Mouse (Mus musculus) adrenal gland, postnatal 25 days (tissue): ENCODE data around the gene Osbpl8. TPM values are rescaled to one million over a fixed set of nuclear protein-coding genes. Genes with fewer than 3 reads are reported as not detected.
"Not testable (repeated sequence)": the region's sequence is repeated elsewhere in the genome, so short reads cannot be mapped to it uniquely, and the experiment has no call there.

Experiments used
- DNase-seq: peaks from one replicate; pipeline ENCODE4 v3.0.0; 2021; ENCODE audit warnings: mixed read lengths
- long read RNA-seq: library from polyadenylated mRNA; stranded (forward); transcript quantifications from one replicate; pipeline ENCODE4 v2.0.0, GENCODE M21; 2021
- total RNA-seq: library from RNA; stranded (reverse); gene quantifications from 2 replicates; pipeline ENCODE4 v1.2.3, GENCODE M21; 2021

The Osbpl8 gene
- total RNA-seq, result 24.6 and 30.1 TPM in 2 replicates
- long read RNA-seq, full-length matches to known transcripts, result 10 of 20 reads
- long read RNA-seq, partial matches to known transcripts, result 4 of 20 reads
- long read RNA-seq, other reads (novel, unspliced or antisense), result 6 of 20 reads

- peak; percentile 100 for DNase-seq
These were observed at the start of gene Osbpl8 for GRCm38 (mm10) chr10:111164304-111165218. Osbpl8 (plus strand) TSS chr10:111164752.

DNA sequence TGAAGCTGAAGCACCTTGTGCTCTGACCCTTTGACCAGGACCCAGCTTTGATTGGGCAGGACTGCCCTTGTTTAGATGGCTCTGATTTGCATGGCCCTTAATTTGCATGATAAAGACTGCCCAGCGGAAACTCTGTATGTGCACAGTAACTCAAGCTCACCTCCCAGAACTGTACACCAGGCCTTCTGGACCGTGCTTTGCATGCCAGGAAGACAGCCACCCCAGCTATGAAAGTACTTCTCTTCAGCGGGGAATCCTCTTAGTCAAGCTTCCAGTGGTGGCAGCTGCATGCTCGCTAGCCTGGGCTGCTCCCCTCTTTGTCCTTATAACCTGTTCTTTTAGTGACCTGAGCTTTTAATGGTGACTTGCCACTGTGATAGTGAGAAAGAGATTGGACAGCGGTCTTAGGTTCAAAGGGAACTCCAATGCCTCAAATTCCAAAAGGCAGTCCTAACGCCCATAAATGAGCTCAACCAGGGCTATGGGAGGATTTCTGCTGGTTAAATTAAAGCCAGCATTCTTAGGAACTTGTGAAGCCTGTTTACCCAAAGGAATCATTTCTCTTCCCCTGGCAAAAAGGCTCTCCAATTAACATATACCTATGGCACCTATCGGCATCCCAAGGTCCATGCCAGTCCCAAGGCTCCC, 47.2 kb upstream of the Osbpl8 start:
- DNase-seq, result no peak

- DNase-seq, result no peak
These were observed 46.3 kb upstream of the Osbpl8 start for GRCm38 (mm10) chr10:111118292-111118691.

GRCm38 (mm10) chr10:111118991-111119650, 45.4 kb upstream of the Osbpl8 start:
- DNase-seq, result no peak

DNA sequence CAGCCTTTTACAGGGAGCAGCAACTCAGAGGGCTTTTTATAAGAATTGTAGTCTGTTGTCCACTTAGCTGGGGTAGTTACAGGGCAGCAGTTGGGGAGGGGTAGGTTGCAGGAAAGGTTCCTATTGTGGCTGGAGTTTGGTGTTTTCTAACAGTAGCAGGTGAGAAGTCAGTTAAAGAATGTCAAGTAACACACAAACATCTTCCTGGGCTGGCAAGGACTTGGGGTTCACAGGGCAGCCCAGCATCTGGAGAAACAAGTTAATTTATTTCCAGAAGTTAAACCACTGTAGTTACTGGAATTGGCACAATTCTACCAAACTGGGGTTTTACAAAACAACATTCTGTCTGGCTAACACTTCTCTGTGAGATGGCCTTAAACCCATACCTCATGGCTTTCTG, 44.8 kb upstream of the Osbpl8 start:
- no peak for DNase-seq

DNA sequence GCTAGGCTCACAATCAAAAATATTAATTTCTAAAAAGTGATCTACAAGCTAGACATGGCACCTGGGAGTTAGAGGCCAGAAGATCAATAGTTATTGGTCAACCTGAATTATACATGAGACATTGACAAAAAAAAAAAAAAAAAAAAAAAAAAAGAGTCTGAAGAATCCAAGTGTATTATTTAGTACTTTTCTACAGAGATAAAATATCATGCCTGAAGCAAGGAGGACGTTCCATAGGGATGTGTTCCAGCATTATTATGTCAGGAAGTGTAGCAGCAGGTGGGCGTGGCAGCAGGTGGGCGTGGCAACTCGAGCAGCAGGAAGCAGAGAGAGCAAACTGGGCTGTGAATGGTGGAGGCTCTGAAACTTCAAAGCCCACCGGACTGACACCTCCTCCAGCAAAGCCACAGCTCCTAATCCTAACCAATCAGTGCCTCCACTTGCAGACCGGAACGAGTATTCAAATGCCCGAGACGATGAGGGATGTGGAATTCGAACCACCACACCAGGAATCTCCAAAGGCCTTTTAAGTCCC, 41.6 kb upstream of the Osbpl8 start:
- DNase-seq, result no peak

DNA sequence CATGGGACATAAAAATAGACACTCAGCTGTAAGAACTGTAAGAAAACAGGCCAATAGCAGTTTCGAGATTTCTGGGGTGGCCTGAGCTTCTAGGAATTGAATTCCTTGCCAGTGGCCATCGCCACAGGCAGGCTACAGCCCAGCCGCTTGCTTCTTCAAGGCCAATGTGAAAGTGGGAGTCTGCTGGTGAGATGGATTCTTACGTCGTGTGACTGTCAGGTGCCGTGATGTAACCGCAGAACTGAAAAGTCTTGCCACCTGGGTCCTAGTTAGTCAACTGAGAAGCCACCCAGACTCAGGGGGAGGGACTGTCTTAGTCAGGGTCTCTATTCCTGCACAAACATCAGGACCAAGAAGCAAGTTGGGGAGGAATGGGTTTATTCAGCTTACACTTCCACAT, 40.4 kb upstream of the Osbpl8 start:
- DNase-seq, result no peak

GRCm38 (mm10) chr10:111124767-111125315, 39.7 kb upstream of the Osbpl8 start:
- DNase-seq, result no peak

DNA sequence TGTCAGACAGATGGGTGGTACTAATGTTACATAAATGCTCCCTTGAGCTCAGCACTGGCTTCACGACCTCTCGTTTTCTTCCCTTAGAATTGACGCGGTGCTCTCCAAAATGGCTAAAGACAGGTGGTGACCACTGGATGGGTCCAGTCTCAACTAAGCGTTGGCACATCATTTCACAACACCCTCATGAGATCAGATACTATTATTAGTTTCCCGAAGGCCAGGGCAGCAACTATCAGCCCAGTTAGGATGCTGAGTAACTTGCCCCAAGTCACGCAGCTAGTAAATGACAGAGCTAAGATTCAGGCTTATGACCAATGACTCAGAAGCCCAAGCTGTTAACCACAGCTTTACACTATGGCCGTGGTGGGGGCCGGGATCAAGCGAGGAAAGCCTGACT, 37.2 kb upstream of the Osbpl8 start:
- no peak for DNase-seq

GRCm38 (mm10) chr10:111128493-111128892, 36.1 kb upstream of the Osbpl8 start:
- no peak for DNase-seq

- DNase-seq, result no peak
These were observed 34.5 kb upstream of the Osbpl8 start for GRCm38 (mm10) chr10:111129867-111130620.

DNA sequence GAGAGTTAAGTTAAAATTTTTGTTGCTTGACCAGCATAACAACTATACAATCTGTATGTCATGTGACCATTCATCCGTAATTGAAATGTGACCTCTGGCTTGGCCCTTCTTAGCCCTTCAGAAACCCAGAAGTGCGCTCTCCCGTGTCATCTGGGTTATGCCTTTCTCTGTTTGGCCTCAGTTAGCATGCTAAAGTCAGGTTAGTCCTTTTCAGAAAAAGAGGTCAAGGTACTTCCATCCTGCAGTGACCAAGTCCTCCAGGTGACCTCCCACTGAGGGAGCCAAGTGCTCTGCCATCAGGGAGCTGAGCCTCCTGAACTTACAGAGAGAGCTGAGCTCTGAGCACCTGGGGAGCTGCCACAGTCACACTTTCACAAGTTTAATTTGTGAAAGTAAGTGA, 33.7 kb upstream of the Osbpl8 start:
- no peak for DNase-seq

- DNase-seq, result no peak
These were observed 31.3 kb upstream of the Osbpl8 start for GRCm38 (mm10) chr10:111133271-111133670.

DNA sequence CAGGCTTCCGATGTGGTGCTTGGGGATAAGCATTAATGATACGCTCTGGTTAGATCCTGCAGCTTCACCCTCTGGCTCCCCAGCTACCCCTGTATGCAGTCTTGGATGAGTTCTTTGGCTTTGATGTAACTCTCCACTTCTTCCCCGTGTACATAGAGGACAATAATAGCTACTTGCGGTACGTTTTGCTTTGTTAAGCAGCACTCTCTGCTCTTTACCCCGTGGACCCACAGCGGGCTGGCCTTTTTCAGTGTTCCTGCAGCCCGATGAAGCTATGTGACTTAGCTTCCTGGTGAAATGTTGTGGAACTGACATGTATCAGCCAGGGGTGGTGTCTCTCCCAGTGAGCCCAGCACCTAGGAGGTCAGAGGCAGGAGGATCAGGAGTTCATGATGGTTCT, 30.6 kb upstream of the Osbpl8 start:
- DNase-seq, result no peak

DNA sequence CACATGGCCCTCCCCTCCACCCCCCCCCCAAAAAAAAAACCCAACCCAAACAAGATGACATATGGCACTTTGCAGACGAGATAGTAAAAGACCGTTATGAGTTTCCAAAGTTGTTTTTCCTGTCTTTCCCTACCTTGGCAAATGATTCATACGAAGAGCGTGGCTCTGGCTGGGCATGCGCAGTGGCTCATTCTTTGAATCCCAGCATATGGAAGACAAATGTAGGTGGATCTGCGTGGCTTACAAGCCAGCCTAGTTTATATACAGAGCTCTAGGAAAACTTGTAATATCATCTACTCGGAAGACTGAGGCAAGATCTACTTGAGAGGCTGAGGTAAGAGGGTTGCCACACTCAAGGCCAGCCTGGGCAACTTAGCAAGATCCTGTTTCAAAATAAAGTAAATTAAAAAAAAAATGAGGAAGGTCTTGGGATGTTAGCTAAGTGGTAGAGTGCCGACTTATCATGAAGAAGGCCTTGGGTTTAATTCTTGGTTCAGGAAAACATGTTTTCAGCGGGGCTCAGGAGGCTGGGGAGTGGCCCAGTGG, 30.1 kb upstream of the Osbpl8 start:
- no peak for DNase-seq

DNA sequence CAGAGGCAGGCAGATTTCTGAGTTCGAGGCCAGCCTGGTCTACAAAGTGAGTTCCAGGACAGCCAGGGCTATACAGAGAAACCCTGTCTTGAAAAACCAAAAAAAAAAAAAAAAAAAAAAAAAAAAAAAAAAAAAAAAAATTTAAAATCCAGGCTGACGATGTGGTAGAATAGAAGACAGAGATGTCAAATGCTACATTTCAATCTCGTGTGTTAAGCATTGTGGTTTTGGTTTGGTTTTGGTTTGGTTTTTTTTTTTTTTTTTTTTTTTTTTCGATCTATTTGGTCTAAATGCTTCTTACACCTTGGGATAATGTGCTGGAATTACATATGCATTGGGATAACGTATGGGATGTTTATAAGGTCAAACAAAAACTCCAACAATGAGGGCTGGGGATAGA, 28.2 kb upstream of the Osbpl8 start:
- DNase-seq, result not testable (repeated sequence)

DNA sequence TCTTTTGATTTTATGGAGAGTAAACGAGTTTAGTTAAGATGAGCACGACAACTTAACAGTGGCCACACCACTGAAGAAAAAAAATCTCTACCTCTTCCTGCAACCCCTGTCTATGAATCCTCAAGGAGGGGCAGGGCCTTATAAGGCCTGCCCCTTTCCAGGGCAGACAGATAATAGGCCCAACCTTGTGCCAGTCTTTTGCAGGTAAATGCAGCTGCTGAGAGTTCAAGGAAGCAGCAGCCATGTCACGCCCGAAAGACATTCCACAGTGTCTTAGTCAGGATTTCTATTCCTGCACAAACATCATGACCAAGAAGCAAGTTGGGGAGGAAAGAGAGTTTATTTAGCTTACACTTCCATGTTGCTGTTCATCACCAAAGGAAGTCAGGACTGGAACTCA, 26.6 kb upstream of the Osbpl8 start:
- DNase-seq, result no peak

GRCm38 (mm10) chr10:111139170-111139569, 25.4 kb upstream of the Osbpl8 start:
- no peak for DNase-seq

DNA sequence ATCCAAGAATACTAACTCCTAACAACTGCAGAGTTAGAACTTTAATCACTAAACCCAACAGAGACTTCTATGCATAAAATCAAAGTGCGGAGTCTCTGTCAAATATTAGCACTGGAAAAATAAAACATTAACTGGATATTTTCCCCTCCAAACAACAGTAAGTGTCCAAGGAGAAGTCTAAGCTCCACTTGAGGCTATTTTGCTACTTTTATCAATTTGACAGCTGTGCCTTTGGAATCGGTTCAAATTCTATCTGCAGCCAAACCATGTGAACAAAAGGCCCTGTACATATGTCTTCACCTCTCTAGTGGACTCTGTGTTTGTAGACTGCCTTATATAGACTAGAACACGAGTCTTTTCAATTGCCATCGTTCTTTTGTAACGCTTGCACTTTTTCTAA, 24.7 kb upstream of the Osbpl8 start:
- DNase-seq, result no peak

- no peak for DNase-seq
These were observed 20.1 kb upstream of the Osbpl8 start for GRCm38 (mm10) chr10:111144371-111144959.

DNA sequence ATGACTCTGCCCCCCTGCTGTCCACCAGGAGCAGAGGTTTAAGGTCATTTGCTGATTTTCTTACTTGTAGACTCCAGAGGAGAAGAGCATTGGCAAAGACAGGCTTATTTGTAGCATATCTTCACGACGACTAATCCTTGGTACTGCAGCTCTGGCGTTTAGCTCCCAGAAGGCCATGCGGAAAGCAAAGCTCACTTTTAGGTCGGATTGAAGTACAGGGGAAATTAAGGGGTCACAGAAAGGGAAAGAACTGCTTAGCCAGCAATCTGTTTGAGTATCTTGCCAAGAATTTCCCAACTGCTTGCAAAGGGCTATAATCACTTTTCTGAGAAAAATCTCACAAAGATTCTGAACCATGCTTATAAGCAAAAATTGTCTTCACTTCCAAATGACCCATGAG, 14.8 kb upstream of the Osbpl8 start:
- no peak for DNase-seq
